Mouse (Mus musculus) testis, adult 2 months (tissue): ENCODE results near the gene Ubr3. TPM values are rescaled to one million over a fixed set of nuclear protein-coding genes. Genes with fewer than 3 reads are reported as not detected.

Source experiments
- H3K27ac ChIP-seq: fragments of 200-500 bp; 2 replicates; pipeline ENCODE4 v1.5.1; 2012; ENCODE audit warnings: low read depth, low read length; ENCODE audit not compliant: control insufficient read depth, insufficient read depth
- H3K27me3 ChIP-seq: fragments of 200-500 bp; 2 replicates; pipeline ENCODE4 v1.6.1; 2012; ENCODE audit warnings: mild to moderate bottlenecking, low read length, moderate library complexity; ENCODE audit not compliant: control insufficient read depth, insufficient read depth
- H3K36me3 ChIP-seq: fragments of 200-500 bp; 2 replicates; pipeline ENCODE4 v1.6.1; 2012; ENCODE audit warnings: mild to moderate bottlenecking, low read length; ENCODE audit not compliant: control insufficient read depth, insufficient read depth
- H3K4me1 ChIP-seq: fragments of 200-500 bp; 2 replicates; pipeline ENCODE4 v1.6.1; 2012; ENCODE audit warnings: low read length; ENCODE audit not compliant: control insufficient read depth, insufficient read depth
- H3K4me3 ChIP-seq: fragments of 200-500 bp; 2 replicates; pipeline ENCODE4 v1.5.1; 2012; ENCODE audit warnings: low read depth, mild to moderate bottlenecking, low read length, moderate library complexity, mixed read lengths; ENCODE audit not compliant: control insufficient read depth
- CTCF ChIP-seq: fragments of 200-500 bp; IDR thresholded peaks from 2 replicates; pipeline ENCODE4 v1.5.1; 2012; ENCODE audit warnings: low read depth, mild to moderate bottlenecking, inconsistent platforms, low read length, moderate library complexity; ENCODE audit not compliant: control insufficient read depth, insufficient read depth, insufficient replicate concordance
- POLR2A ChIP-seq: fragments of 200-500 bp; IDR thresholded peaks from 2 replicates; pipeline ENCODE4 v1.6.1; 2012; ENCODE audit warnings: low read depth, mild to moderate bottlenecking, inconsistent platforms, low read length, moderate library complexity; ENCODE audit not compliant: control insufficient read depth
- polyA plus RNA-seq: library from polyadenylated mRNA; depleted of rRNA; stranded (reverse); fragments of >200 nt; gene quantifications from 2 replicates; pipeline ENCODE4 v1.2.3, GENCODE M21; 2012

The Ubr3 gene
- polyA plus RNA-seq, 1 experiment = 9.1 TPM

DNA sequence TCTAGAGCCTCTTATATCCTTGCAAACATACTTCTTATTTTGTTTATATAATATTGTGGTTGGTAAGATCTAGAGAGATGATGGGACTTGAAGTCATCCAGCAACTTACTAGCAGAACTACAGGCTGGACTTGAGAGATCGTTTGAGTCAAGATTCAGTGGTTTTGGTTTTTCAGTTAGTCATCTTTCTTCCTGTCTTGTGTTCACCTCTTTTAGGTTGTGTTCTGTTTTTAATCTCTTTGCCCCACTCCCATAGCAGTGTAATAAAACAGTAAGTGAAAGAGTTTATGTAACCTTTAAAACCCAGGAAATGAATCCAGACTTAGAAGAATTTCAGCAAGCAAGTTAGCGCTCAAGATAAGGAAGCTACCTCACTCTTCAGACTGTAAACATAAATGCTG lies 97.7 kb downstream of the Ubr3 start:
- Histone ChIP-seq H3K4me1 (no peaks in the 10 kb centered on the region), H3K27me3 (no peaks in the 10 kb centered on the region), H3K4me3 (no peak overlapping the region), H3K27ac (no peak overlapping the region), H3K36me3 (peaks cover 1% of the 10 kb centered on the region)
- no peak for TF ChIP-seq POLR2A
- no peak for TF ChIP-seq CTCF

DNA sequence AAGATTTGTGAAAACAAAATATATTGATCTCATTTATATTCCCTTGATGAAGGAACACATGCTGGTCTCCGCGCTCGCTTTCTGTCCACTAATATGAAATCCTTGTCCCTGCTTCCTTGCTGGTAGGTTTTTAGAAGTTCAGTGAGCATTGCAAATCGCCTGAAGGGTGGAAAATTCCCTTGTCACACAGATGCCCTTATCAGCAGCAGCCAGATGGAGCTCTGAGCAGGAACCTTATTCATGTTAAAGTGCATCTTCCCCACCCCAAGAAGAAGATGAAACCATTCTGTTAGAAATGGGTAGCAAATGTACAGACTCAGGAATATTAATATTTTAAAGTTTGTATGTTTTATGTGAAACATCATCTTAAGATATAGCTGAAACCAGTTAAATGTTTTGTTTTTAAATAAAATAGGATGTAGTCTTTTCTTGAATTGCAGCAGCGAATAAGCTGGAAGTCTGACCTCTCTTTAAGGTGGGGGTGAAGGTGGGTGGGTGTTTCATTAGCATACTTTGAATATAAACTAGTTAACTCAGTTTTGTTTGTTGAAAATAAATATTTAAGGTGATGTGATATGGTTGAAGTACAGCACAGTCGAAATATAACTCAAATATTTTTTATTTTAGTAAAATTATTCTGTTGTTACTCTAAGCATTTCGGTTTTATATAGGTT lies 102.2 kb downstream of the Ubr3 start:
- no peak overlapping the region for H3K4me3 ChIP-seq
- no peaks in the 10 kb centered on the region for H3K4me1 ChIP-seq
- H3K27ac ChIP-seq = no peak overlapping the region
- peaks cover 1% of the 10 kb centered on the region for H3K36me3 ChIP-seq
- TF ChIP-seq CTCF = no peak
- TF ChIP-seq POLR2A = no peak
- H3K27me3 ChIP-seq = no peaks in the 10 kb centered on the region

DNA sequence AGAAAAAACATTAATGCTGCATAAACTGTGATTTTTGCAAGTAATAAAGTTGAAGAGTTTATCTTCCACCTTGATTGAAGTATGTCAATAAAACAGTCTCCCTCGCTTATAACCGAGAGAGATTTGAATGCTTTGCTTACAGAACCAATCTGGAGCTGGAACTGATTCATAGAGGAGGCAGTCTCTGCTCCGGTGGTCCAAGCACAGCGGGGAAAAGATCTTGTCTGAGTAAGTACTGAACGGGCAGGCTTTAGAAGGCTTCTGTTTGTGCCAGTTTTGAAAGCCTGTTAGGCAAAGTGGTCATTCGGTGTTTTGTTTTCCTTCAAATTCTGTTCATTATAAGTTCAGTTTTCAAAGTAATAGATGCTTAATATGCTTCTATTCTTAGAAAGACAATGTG lies 103.3 kb downstream of the Ubr3 start:
- TF ChIP-seq POLR2A = no peak
- TF ChIP-seq CTCF = no peak
- no peak overlapping the region for H3K4me3 ChIP-seq
- H3K36me3 ChIP-seq = peaks cover 1% of the 10 kb centered on the region
- no peaks in the 10 kb centered on the region for H3K27me3 ChIP-seq
- no peaks in the 10 kb centered on the region for H3K4me1 ChIP-seq
- H3K27ac ChIP-seq = no peak overlapping the region

DNA sequence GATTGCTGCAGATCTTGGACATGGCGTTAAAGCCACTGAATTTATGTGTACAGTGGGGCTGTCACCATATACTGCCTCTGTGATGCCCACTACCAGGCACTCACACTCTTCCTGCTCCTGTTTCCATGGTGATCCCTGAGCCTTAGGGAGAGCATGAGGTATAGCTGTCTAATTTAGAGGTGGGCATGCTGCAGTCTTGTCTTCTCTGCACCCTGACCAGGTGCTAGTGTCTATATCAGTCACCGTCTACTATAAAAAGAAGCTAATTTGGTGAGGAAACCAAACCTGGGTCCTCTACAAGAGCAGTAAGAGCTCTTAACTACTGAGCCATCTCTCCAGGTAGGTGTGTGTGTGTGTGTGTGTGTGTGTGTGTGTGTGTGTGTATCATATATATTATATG lies 109.4 kb downstream of the Ubr3 start:
- H3K27ac ChIP-seq = no peak overlapping the region
- H3K36me3 ChIP-seq = no peaks in the 10 kb centered on the region
- no peak for TF ChIP-seq POLR2A
- TF ChIP-seq CTCF = no peak

DNA sequence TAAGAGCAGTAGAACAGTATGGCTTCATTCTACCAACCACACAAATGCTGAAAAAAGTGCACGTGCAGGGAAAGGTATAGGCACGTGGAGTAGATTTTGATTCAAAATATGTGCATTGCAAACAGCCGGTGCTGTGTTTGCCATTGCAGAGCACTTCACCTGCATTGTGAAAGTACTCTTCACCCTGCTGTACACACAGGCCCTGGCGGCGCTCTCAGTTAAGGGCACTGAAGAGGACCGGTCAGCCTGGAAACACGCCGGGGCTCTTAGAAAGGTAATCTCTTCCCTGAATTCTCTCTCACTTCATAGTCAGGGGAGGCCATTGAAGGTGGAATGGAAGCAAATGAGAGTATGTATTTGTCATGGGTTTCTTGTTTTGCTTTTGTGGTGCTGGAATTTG lies 115.9 kb downstream of the Ubr3 start:
- TF ChIP-seq POLR2A = no peak
- TF ChIP-seq CTCF = no peak
- H3K4me3 ChIP-seq = peak overlapping the region; percentile 74
- no peak overlapping the region for H3K27ac ChIP-seq
- 0 out of 2 replicates have a peak, but pooled peaks cover 1% of the 10 kb centered on the region for H3K36me3 ChIP-seq
- H3K4me1 ChIP-seq = no peaks in the 10 kb centered on the region
- H3K27me3 ChIP-seq = no peaks in the 10 kb centered on the region

More for the DNA sequence above, 109.4 kb downstream of the Ubr3 start:
- Histone ChIP-seq H3K27me3 (no peaks in the 10 kb centered on the region), H3K4me1 (no peaks in the 10 kb centered on the region), H3K4me3 (no peak overlapping the region)

DNA sequence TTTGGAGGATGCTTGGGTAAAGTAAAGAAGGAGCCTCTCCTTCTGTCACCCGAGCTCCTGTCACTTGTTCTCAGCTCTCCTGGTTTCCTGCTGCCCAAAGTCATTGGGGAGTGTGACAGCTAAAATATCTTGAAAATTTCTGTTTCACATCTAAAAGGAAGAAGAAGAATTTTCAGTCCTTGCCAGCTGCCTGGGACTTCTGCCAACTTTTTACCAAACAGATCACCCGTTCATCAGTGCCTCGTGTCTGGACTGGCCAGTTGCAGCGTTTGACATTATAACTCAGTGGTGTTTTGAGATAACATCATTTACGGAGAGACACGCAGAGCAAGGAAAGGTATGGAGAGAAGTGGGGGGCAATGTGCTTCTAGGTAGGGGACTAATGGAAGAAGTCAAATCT lies 121.2 kb downstream of the Ubr3 start:
- H3K36me3 ChIP-seq = peaks cover 1% of the 10 kb centered on the region; the same call in 1 of the 2 replicates
- TF ChIP-seq CTCF (no peak), POLR2A (no peak)
- no peaks in the 10 kb centered on the region for H3K4me1 ChIP-seq
- H3K27ac ChIP-seq = no peak overlapping the region
- no peak overlapping the region for H3K4me3 ChIP-seq
- no peaks in the 10 kb centered on the region for H3K27me3 ChIP-seq

DNA sequence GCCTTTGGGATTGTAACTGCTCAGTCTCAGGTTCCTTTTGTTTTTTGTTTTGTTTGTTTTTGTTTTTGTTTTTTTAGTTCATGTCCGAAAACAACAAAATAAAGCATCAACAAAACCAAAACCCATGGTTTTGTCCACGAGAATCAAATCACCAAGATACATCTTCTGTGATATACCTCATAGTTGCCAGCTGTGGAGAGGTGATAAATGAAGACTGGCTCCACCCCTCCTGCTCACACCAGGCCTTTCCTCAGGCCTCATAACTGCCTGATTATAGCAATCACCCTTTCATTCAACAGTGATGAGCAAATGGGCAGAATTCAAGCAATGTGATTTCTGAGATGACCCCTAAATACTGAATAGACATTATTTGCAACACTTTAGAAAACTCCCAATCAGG lies 127.4 kb downstream of the Ubr3 start:
- Histone ChIP-seq H3K27me3 (no peaks in the 10 kb centered on the region), H3K27ac (no peak overlapping the region), H3K4me3 (no peak overlapping the region), H3K4me1 (no peaks in the 10 kb centered on the region), H3K36me3 (no peaks in the 10 kb centered on the region; the same call in 1 of the 2 replicates)
- TF ChIP-seq CTCF (no peak), POLR2A (no peak)
